ENCODE assay signal across 23 mouse cellular contexts in the genomic region with DNA sequence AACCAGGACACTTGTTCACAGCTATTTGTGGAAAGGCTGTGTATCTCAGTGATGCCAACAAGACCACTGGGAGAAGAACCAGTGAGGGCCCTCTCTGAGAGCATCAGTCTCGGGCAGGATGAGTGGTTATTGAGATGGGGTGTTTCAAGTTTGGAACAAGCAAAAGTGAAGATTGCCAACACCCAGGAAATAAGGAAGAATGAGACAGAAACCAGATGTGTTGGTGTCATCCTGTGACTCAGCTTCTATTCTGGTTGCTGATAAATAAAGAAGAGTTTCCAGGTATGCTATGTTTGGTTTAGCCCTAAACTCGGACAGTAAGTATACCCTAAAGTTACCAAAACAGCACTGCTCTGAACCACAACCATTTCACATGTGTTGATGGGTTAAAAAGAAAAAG.
DNase-seq lines count a peak whose midpoint lies in the region; ATAC-seq and TF ChIP-seq lines count a peak whose summit lies in the region.
"Had no signal": no experiment of that assay in that cellular context is flagged by ENCODE, and none has a peak within 500 bp of the region (broad histone marks: within the 10 kb centered on the region; RNA-seq: fewer than 3 reads in every experiment).

No protein-coding gene starts in this region.

- no peak overlapping the region for H3K4me3 ChIP-seq in CH12.LX (replicated peaks in 1 of 3; ENCODE audit: low read depth in 2 of 3, low read length in 2 of 3, poor library complexity in 1 of 3)
- H3K4me3 ChIP-seq: embryonic facial prominence, embryonic 13.5 days; forebrain, embryonic 13.5 days; heart, embryonic 15.5 days; hindbrain, embryonic 13.5 days had no signal

- ATAC-seq in inflammation-experienced regulatory T-cells, adult 6 months, result peak; percentile 42
- ATAC-seq: forebrain, embryonic 13.5 days; forebrain, postnatal 0 days; hindbrain, postnatal 0 days; intestine, postnatal 0 days; Patski had no signal

- in situ Hi-C loops in CH12.LX (cut with MboI; ENCODE audit: low pct_ligation_motif_present, low pct_unique_long_range_greater_than_20kb, low sequenced_read_pairs), result no loop called here

- H3K27me3 ChIP-seq in CH12.LX (replicated peaks), result no peaks in the 10 kb centered on the region
- H3K27me3 ChIP-seq: embryonic facial prominence, embryonic 13.5 days; forebrain, embryonic 13.5 days; heart, embryonic 15.5 days; hindbrain, embryonic 13.5 days; Patski had no signal

- DNase-seq in CD4-positive helper T cell, adult 2 months (ENCODE audit: low read depth, low spot score), result peak; percentile 22
- DNase-seq in CH12.LX (ENCODE audit: extremely low read depth), result peak; percentile 61
- no peak for DNase-seq in gastrocnemius, adult 8-10 months (ENCODE audit: low spot score in 2 of 2)
- no peak for DNase-seq in kidney, postnatal 4 days
- no peak for DNase-seq in heart, adult 18-20 months
- DNase-seq in embryo, embryonic 10 days (ENCODE audit: low spot score), result no peak
- DNase-seq: adrenal gland, adult 2 months; adrenal gland, postnatal 36 days; cerebellum, adult 8-10 months; cerebellum, postnatal 14 days; forebrain, postnatal 0 days; gastrocnemius, postnatal 25 days; heart, postnatal 14 days; kidney, adult 9 months had no signal

- H3K27ac ChIP-seq in CH12.LX (ENCODE audit: insufficient read depth, low read depth), result peak overlapping the region; percentile 98
- H3K27ac ChIP-seq: embryonic facial prominence, embryonic 13.5 days; forebrain, embryonic 13.5 days; heart, embryonic 15.5 days; hindbrain, embryonic 13.5 days; hindbrain, postnatal 0 days had no signal

- H3K4me2 ChIP-seq in CH12.LX (ENCODE audit: insufficient read depth, low read depth, poor library complexity, severe bottlenecking), result peak overlapping the region; percentile 31
- H3K4me2 ChIP-seq: embryonic facial prominence, embryonic 13.5 days; forebrain, embryonic 13.5 days; heart, embryonic 11.5 days; heart, embryonic 15.5 days; hindbrain, embryonic 13.5 days had no signal

- peaks cover 29 to 54% of the 10 kb centered on the region in 2 experiments for H3K4me1 ChIP-seq in CH12.LX (ENCODE audit: control insufficient read depth in 1 of 2, insufficient read depth in 2 of 2)
- H3K4me1 ChIP-seq: embryonic facial prominence, embryonic 13.5 days; forebrain, embryonic 13.5 days; heart, embryonic 15.5 days; hindbrain, embryonic 13.5 days had no signal

- H3K36me3 ChIP-seq in CH12.LX (replicated peaks in 1 of 2; ENCODE audit: control insufficient read depth in 1 of 2, insufficient read depth in 1 of 2, low read length in 1 of 2), result no peaks in the 10 kb centered on the region
- H3K36me3 ChIP-seq: embryonic facial prominence, embryonic 13.5 days; heart, embryonic 15.5 days; hindbrain, embryonic 13.5 days had no signal

- no peak for TF ChIP-seq RAD21 in CH12.LX (IDR thresholded peaks at IDR 0.05; ENCODE audit: low read depth, low read length)

- no peak for TF ChIP-seq POLR2A in CH12.LX (IDR thresholded peaks at IDR 0.05; ENCODE audit: low read depth, low read length)

- dilution Hi-C loops in CH12.LX (cut with MboI; ENCODE audit: extremely low pct_ligation_motif_present, extremely low pct_unique_long_range_greater_than_20kb, low sequenced_read_pairs), result no loop called here

- no peak for TF ChIP-seq CTCF in CH12.LX (conservative IDR thresholded peaks at IDR 0.05 in 1 of 2, IDR thresholded peaks at IDR 0.05 in 1 of 2; ENCODE audit: low read depth in 2 of 2, low read length in 2 of 2)

- H3K9me3 ChIP-seq in CH12.LX (replicated peaks; ENCODE audit: low read length), result no peaks in the 10 kb centered on the region
- H3K9me3 ChIP-seq: embryonic facial prominence, embryonic 13.5 days; forebrain, embryonic 13.5 days; heart, embryonic 15.5 days had no signal

- TF ChIP-seq EP300 in CH12.LX (IDR thresholded peaks at IDR 0.05; ENCODE audit: low read length), result peak; percentile 87

- H3K79me2 ChIP-seq in CH12.LX (replicated peaks; ENCODE audit: control insufficient read depth, extremely low read depth, insufficient read depth, poor library complexity, severe bottlenecking), result no peaks in the 10 kb centered on the region

- H3K9ac ChIP-seq in CH12.LX (ENCODE audit: insufficient read depth, low read depth), result peak overlapping the region; percentile 50
- H3K9ac ChIP-seq: embryonic facial prominence, embryonic 13.5 days; forebrain, embryonic 13.5 days; forebrain, postnatal 0 days; heart, embryonic 15.5 days; hindbrain, embryonic 13.5 days had no signal

TF ChIP-seq in CH12.LX, 34 proteins besides CTCF, POLR2A, EP300 and RAD21:
- TF ChIP-seq ZNF384 (IDR thresholded peaks at IDR 0.05; ENCODE audit: low read depth, low read length) (peak; percentile 2), UBTF (IDR thresholded peaks at IDR 0.05; ENCODE audit: low read depth, low read length) (no peak), CHD2 (IDR thresholded peaks at IDR 0.05; ENCODE audit: low read length) (peak; percentile 44; the same call in 1 of the 2 replicates), MAFK (IDR thresholded peaks at IDR 0.05; ENCODE audit: insufficient replicate concordance, low read length) (peak; percentile 75), ETS1 (conservative IDR thresholded peaks at IDR 0.05; ENCODE audit: low read depth, low read length) (peak; percentile 95), E2F4 (IDR thresholded peaks at IDR 0.05; ENCODE audit: insufficient replicate concordance, low read depth, low read length) (no peak), MAZ (IDR thresholded peaks at IDR 0.05; ENCODE audit: low read depth, low read length) (0 out of 2 replicates have a peak, but pooled peaks have one; percentile 56), JUN (IDR thresholded peaks at IDR 0.05; ENCODE audit: insufficient read depth, low read depth, low read length) (peak; percentile 90), IRF4 (IDR thresholded peaks at IDR 0.05; ENCODE audit: low read depth, low read length) (peak; percentile 45), SMC3 (IDR thresholded peaks at IDR 0.05; ENCODE audit: low read depth, low read length) (no peak; the same call in 1 of the 2 replicates), JUND (conservative IDR thresholded peaks at IDR 0.05; ENCODE audit: low read depth, low read length) (peak; percentile 73), BHLHE40 (IDR thresholded peaks at IDR 0.05; ENCODE audit: low read depth, low read length) (peak; percentile 57; the same call in 1 of the 2 replicates), MXI1 (IDR thresholded peaks at IDR 0.05; ENCODE audit: low read depth, low read length) (no peak), MEF2A (IDR thresholded peaks at IDR 0.05; ENCODE audit: borderline replicate concordance, low read depth, low read length) (peak; percentile 99), USF1 (IDR thresholded peaks at IDR 0.05; ENCODE audit: low read depth, low read length) (no peak), TCF12 (IDR thresholded peaks at IDR 0.05; ENCODE audit: low read depth, low read length) (peak; percentile 73; the same call in 1 of the 2 replicates)
TF ChIP-seq in CH12.LX: peak in this region for 11.

Comparison
In these comparisons a context has a peak if more than half of its experiments do, and no peak if none do; other contexts are left out.
1. DNase-seq: peak in CD4-positive helper T cell, adult 2 months (single experiment) and CH12.LX (single experiment); none in gastrocnemius, adult 8-10 months (0 of 2), kidney, postnatal 4 days (0 of 2), heart, adult 18-20 months (0 of 2) and embryo, embryonic 10 days (single experiment).